Mouse (Mus musculus) liver, adult 2 months (tissue): Measurements from ENCODE around the gene Rab27a. TPM values are rescaled to one million over a fixed set of nuclear protein-coding genes. Genes with fewer than 3 reads are reported as not detected.

Experiments
- DNase-seq: peaks from one replicate; pipeline ENCODE4 v3.0.0-alpha.2; 2011; ENCODE audit warnings: low read depth, low spot score; ENCODE audit errors: extremely low read depth
- H3K27ac ChIP-seq: fragments of 200-500 bp; replicated peaks from 2 replicates; pipeline ENCODE4 v1.5.1; 2012; ENCODE audit warnings: low read depth, mild to moderate bottlenecking, control low read depth, inconsistent platforms, low read length; ENCODE audit not compliant: insufficient read depth
- H3K27me3 ChIP-seq: fragments of 200-500 bp; 2 replicates; pipeline ENCODE4 v1.6.1; 2012; ENCODE audit warnings: mild to moderate bottlenecking, moderate library complexity, low read length, inconsistent platforms; ENCODE audit not compliant: control insufficient read depth, insufficient read depth
- H3K36me3 ChIP-seq: fragments of 200-500 bp; 2 replicates; pipeline ENCODE4 v1.6.1; 2012; ENCODE audit warnings: low read length, inconsistent platforms; ENCODE audit not compliant: control insufficient read depth, insufficient read depth
- H3K4me1 ChIP-seq: fragments of 200-500 bp; 2 replicates; pipeline ENCODE4 v1.6.1; 2011; ENCODE audit warnings: low read length; ENCODE audit not compliant: control insufficient read depth, insufficient read depth
- H3K4me3 ChIP-seq: fragments of 200-500 bp; 2 replicates; pipeline ENCODE4 v1.5.1; 2011; ENCODE audit warnings: low read depth, mild to moderate bottlenecking, control low read depth, low read length, moderate library complexity; ENCODE audit not compliant: insufficient read depth
- H3K79me2 ChIP-seq: fragments of 200-500 bp; 2 replicates; pipeline ENCODE4 v1.6.1; 2012; ENCODE audit warnings: inconsistent platforms, mild to moderate bottlenecking, low read length, moderate library complexity; ENCODE audit not compliant: control insufficient read depth, insufficient read depth
- H3K9ac ChIP-seq: fragments of 200-500 bp; 2 replicates; pipeline ENCODE4 v1.6.1; 2012; ENCODE audit warnings: low read depth, mild to moderate bottlenecking, control low read depth, inconsistent platforms, low read length
- CTCF ChIP-seq: fragments of 200-500 bp; IDR thresholded peaks from 2 replicates; pipeline ENCODE4 v1.5.1; 2011; ENCODE audit warnings: low read depth, low read length, control low read depth
- POLR2A ChIP-seq: fragments of 200-500 bp; IDR thresholded peaks from 2 replicates; pipeline ENCODE4 v1.6.1; 2011; ENCODE audit warnings: low read length, control low read depth; ENCODE audit not compliant: insufficient read depth; ENCODE audit errors: extremely low read depth
- WGBS: fragments of 180-500 bp; shearing (Covaris S2); methylation state at CpG from one replicate; pipeline ENCODE4 v1.1.7; 2018; 5-methylcytosine and 5-hydroxymethylcytosine counted together
- polyA plus RNA-seq: library from polyadenylated mRNA; depleted of rRNA; stranded (reverse); fragments of >200 nt; gene quantifications from 2 replicates; pipeline ENCODE4 v1.2.3, GENCODE M21; 2012
- total RNA-seq: library from RNA; depleted of rRNA; stranded (reverse); fragments of >200 nt; gene quantifications from 2 replicates; pipeline ENCODE4 v1.2.3, GENCODE M21; 2014

Rab27a gene
- total and polyA plus RNA-seq, 2 experiments, result 0.77 to 2.6 TPM

DNA sequence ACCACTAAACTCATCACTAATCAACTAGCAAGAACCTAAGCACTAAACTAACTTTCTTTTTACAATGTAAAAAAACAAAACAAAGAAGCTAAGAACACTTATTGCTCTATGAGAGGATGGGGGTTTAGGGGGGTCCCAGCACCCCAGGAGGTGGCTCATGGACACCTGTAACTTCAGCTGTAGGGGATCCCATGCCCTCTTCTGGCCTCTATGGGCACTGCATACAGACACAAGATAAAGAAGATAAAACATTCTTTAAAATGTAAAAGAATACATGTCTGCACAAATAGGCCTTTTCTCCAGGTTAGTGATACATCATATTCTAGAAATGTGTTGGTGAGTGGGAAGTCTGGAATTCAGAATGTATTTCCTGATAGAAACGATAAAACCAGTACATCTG, 11.2 kb upstream of the Rab27a start:
- Histone ChIP-seq H3K27ac (no peak overlapping the region), H3K9ac (no peak overlapping the region), H3K4me1 (no peaks in the 10 kb centered on the region; the same call in 1 of the 2 replicates), H3K4me3 (no peak overlapping the region), H3K36me3 (no peaks in the 10 kb centered on the region; the same call in none of the 2 replicates), H3K79me2 (no peaks in the 10 kb centered on the region), H3K27me3 (no peaks in the 10 kb centered on the region)
- no peak for DNase-seq
- TF ChIP-seq POLR2A (no peak), CTCF (no peak)
- 90% methylated on average over 1 of the region's 1 CpGs for WGBS

DNA sequence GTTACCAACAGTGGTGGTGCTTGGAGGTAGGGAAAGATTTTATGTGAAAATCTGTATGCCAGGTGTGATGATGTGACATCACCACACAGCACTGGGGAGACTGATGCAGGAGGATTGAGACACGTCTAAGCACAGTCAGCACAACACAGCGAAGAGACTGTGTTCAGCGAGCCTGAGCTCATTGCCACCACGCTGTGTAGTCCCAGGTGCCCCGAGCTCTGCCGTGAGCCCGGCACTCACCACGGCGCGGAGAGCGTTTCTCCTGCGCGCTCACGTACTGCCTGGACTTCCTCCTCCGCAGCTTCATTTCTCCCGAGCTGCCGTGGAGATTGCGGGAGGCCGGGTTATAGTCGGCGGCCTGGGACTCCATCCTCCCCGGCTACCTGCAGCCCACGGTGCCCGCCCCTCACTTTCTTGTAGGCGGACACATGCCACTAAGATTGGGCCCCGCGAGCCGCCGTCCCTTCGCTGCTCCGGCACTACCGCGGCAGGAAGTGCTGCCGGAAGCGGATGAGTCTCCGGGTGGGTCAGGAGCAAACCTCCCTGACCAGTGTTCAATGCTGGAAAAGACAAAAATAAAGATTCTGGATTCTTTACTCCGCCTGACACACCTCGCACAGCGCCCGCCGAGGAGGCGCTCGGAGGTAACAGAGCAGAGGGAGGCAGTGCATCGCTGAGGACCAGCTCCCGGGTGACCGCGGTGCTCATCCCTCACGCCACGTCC, 5.3 kb upstream of the Rab27a start:
- H3K4me3 ChIP-seq, result peak overlapping the region; percentile 99
- TF ChIP-seq POLR2A (0 out of 2 replicates have a peak, but pooled peaks have one; percentile 43), CTCF (no peak)
- peaks cover 6% of the 10 kb centered on the region; the same call in 1 of the 2 replicates for H3K79me2 ChIP-seq
- H3K4me1 ChIP-seq, result peaks cover 9% of the 10 kb centered on the region
- peak overlapping the region; percentile 87 for H3K9ac ChIP-seq
- H3K27ac ChIP-seq, result peak overlapping the region; percentile 47
- WGBS, result under 1% methylated on average over 49 of the region's 49 CpGs
- no peaks in the 10 kb centered on the region for H3K36me3 ChIP-seq
- DNase-seq, result peak; percentile 79
- H3K27me3 ChIP-seq, result no peaks in the 10 kb centered on the region

DNA sequence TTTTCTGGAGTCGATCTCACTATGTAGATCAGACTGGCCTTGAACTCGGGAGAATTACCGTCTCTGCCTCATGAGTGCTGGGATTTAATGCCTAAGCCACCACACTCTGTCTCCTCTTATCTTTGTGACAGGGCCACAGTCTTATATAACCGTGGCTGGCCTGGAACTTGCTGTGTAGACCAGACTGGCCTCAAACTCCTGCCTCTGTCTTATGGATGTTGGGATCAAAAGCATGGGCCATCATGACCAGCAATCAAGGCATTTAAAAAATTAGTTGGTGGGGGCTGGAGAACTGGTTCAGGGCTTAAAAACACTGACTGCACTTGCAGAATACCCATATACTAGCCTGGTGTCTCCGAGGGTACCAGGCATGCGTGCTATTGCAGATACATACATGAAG, 4.6 kb upstream of the Rab27a start, which contains the start of gene Pigb:
Pigb (minus strand) TSS at position 299 of the 400 bp plus-strand sequence.
- H3K79me2 ChIP-seq, result peaks cover 6% of the 10 kb centered on the region; the same call in 1 of the 2 replicates
- no peaks in the 10 kb centered on the region for H3K36me3 ChIP-seq
- H3K4me3 ChIP-seq, result peak within 1 kb of the TSS; percentile 99
- H3K27me3 ChIP-seq, result no peaks in the 10 kb centered on the region
- no peak for TF ChIP-seq CTCF
- H3K9ac ChIP-seq, result peak within 1 kb of the TSS; percentile 87
- DNase-seq, result no peak
- peak within 1 kb of the TSS; percentile 47 for H3K27ac ChIP-seq
- H3K4me1 ChIP-seq, result peaks cover 9% of the 10 kb centered on the region
- WGBS, result 23% methylated on average over 6 of the region's 6 CpGs

DNA sequence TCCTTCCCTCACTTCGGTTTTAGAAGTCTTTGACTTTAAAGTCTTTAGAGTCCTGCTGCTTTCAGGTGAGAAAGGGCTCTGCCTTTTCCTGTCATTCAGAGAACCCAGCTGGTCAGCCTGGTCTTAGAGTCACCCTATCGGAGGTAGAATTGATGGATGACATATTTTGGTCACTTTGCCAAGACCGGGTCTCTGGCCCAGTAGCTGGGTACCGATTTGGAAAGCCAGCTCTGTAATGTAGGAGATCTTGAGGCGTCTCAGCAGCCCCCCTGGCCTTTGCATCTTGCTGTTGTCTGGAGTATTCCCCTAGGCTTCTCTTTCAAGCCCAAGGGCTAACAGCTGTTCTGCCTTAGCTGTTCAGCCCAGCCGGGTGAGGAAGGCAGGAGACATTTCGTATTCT, 550 bp downstream of the Rab27a start:
- H3K36me3 ChIP-seq, result no peaks in the 10 kb centered on the region
- WGBS, result 27% methylated on average over 7 of the region's 7 CpGs
- peaks cover 3% of the 10 kb centered on the region; the same call in 1 of the 2 replicates for H3K79me2 ChIP-seq
- no peak for DNase-seq
- H3K27me3 ChIP-seq, result no peaks in the 10 kb centered on the region
- H3K4me3 ChIP-seq, result peak overlapping the region; percentile 65; the same call in 1 of the 2 replicates
- peak overlapping the region; percentile 65; the same call in 1 of the 2 replicates for H3K9ac ChIP-seq
- TF ChIP-seq CTCF, result no peak
- no peak for TF ChIP-seq POLR2A
- no peak overlapping the region; the same call in 1 of the 2 replicates for H3K27ac ChIP-seq
- peaks cover 4% of the 10 kb centered on the region for H3K4me1 ChIP-seq

DNA sequence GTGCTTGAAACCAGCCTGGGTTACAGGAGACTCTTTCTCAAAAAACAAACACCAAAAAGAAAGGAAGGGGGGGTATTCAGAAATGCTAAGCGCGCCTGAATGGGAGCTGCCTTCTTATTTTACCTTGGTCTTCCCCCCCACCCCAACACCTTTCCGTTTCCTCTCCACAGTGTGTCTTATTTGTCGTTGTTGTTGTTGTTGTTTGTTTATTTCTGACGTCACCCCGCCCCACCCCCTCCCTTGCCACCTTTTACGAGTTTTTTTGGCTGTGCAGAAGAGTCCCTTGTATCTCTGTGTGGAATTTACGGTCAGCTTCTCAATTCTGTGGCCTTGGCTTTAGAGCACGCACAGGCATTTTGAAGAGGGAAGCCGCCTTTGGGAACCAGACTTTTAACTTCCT, 1.1 kb downstream of the Rab27a start:
- DNase-seq, result no peak
- Histone ChIP-seq H3K79me2 (no peaks in the 10 kb centered on the region), H3K27ac (no peak overlapping the region), H3K4me1 (no peaks in the 10 kb centered on the region), H3K9ac (peak overlapping the region; percentile 29; the same call in 1 of the 2 replicates), H3K4me3 (peak overlapping the region; percentile 18), H3K36me3 (no peaks in the 10 kb centered on the region), H3K27me3 (no peaks in the 10 kb centered on the region)
- TF ChIP-seq POLR2A (no peak), CTCF (no peak)
- WGBS, result 64% methylated on average over 10 of the region's 10 CpGs

DNA sequence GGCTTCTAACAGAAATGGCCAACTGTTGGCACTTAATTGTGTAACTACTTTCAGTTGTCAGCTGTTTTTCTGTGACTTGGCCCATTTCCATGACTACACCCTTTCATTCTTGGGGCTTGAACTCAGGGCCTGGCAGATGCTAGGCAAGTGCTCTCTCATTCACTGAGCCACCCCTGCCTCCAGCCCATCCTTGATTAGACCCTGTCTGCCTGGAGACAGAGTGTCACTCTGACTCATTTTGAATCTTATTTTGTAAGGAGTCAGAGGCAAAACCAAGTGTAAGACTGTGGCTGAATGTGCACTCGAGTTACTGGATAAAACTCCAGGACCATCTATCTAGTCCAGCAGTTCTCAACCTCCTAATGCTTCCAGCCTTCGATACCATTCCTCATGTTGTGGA, 3.3 kb downstream of the Rab27a start:
- Histone ChIP-seq H3K27ac (0 out of 2 replicates have a peak overlapping the region, but pooled peaks have one; percentile 34), H3K79me2 (no peaks in the 10 kb centered on the region), H3K9ac (no peak overlapping the region), H3K4me3 (no peak overlapping the region), H3K4me1 (no peaks in the 10 kb centered on the region), H3K27me3 (no peaks in the 10 kb centered on the region), H3K36me3 (no peaks in the 10 kb centered on the region)
- 93% methylated on average over 2 of the region's 2 CpGs for WGBS
- TF ChIP-seq POLR2A (no peak), CTCF (no peak)
- DNase-seq, result no peak
